Mouse (Mus musculus): ENCODE results near the gene Tada2b.

DNA sequence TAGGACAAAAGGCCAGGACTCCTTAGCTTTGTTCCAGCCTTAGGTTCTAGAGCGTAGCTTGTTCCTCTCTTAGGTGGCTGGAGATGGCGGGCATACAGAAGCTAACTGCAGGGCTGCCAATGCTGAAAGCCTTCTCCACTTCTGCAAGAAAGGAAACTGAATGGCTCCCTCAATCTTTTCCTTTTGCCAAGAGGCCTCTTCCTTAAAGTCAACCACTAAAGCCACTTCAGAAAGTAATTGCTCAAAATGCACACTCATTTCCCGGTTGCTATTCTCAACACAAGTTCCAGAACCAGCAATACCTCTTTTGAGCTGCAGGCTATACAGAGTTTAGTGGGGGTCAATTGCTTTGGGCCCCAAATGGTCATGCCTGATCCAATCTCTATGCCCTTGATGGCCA lies 6.6 kb downstream of the Tada2b start:
- no peak for TF ChIP-seq CTCF (IDR thresholded peaks at IDR 0.05; ENCODE audit: extremely low read depth, insufficient read depth, low read length)
- TF ChIP-seq POLR2A (IDR thresholded peaks at IDR 0.05; ENCODE audit: extremely low read depth, insufficient read depth, low read length): no peak
